Comparison of ENCODE assay signal across 15 mouse cellular contexts in genomic region chr6:99377716-99378115, GRCm38 (mm10).
DNase-seq lines count a peak whose midpoint lies in the region; ATAC-seq and TF ChIP-seq lines count a peak whose summit lies in the region.
"Had no signal": no experiment of that assay in that cellular context is flagged by ENCODE, and none has a peak within 500 bp of the region (broad histone marks: within the 10 kb centered on the region; RNA-seq: fewer than 3 reads in every experiment).

No protein-coding gene starts in this region.

- H3K27me3 ChIP-seq in heart, embryonic 11.5 days (ENCODE audit: control insufficient read depth, insufficient read depth, low read length), result no peaks in the 10 kb centered on the region
- H3K27me3 ChIP-seq in kidney, postnatal 0 days (ENCODE audit: insufficient read depth, low read length), result no peaks in the 10 kb centered on the region
- no peaks in the 10 kb centered on the region for H3K27me3 ChIP-seq in neural tube, embryonic 13.5 days
- H3K27me3 ChIP-seq: CH12.LX; hindbrain, embryonic 13.5 days had no signal

- no peak for TF ChIP-seq CTCF in kidney, postnatal 0 days (IDR thresholded peaks at IDR 0.05; ENCODE audit: low read depth)

- H3K9ac ChIP-seq in heart, embryonic 11.5 days (ENCODE audit: low read depth, low read length), result no peak overlapping the region
- no peak overlapping the region for H3K9ac ChIP-seq in kidney, postnatal 0 days (ENCODE audit: low read depth, low read length)
- no peak overlapping the region for H3K9ac ChIP-seq in neural tube, embryonic 13.5 days
- H3K9ac ChIP-seq: hindbrain, embryonic 13.5 days had no signal

- ATAC-seq in heart, embryonic 11.5 days (replicated peaks; ENCODE audit: insufficient number of reproducible peaks, low FRiP score, low TSS enrichment), result no peak
- no peak for ATAC-seq in kidney, postnatal 0 days (replicated peaks; ENCODE audit: low FRiP score, low read depth)
- ATAC-seq in neural tube, embryonic 13.5 days (ENCODE audit: low read depth), result no peak

- H3K27ac ChIP-seq in heart, embryonic 11.5 days (ENCODE audit: low read depth, low read length), result 0 out of 2 replicates have a peak overlapping the region, but pooled peaks have one; percentile 15
- H3K27ac ChIP-seq in kidney, postnatal 0 days, result peak overlapping the region; percentile 16; the same call in 1 of the 2 replicates
- peak overlapping the region; percentile 9; the same call in 1 of the 2 replicates for H3K27ac ChIP-seq in neural tube, embryonic 13.5 days (replicated peaks)
- H3K27ac ChIP-seq: hindbrain, embryonic 13.5 days had no signal

- 58% methylated on average over 4 of the region's 4 CpGs for WGBS in heart, embryonic 11.5 days (ENCODE audit: insufficient replicate concordance)
- 68% methylated on average over 4 of the region's 4 CpGs for WGBS in kidney, postnatal 0 days
- 63% methylated on average over 4 of the region's 4 CpGs for WGBS in neural tube, embryonic 13.5 days

- DNase-seq in cerebellum, adult 9-10 months, result peak; percentile 25
- DNase-seq in cerebellum, adult 8-10 months, result no peak
- no peak for DNase-seq in heart, adult 9 months (ENCODE audit: low spot score in 2 of 2)
- no peak for DNase-seq in kidney, postnatal 0 days (ENCODE audit: low spot score)
- no peak for DNase-seq in kidney, adult 11 months
- DNase-seq in neural tube, embryonic 10.5 days (ENCODE audit: extremely low spot score, low spot score), result no peak
- DNase-seq: gastrocnemius, postnatal 10 days; lung, adult 18-20 months; right cerebral cortex, postnatal 25 days had no signal

- no peak overlapping the region for H3K4me2 ChIP-seq in heart, embryonic 11.5 days
- H3K4me2 ChIP-seq in kidney, postnatal 0 days (ENCODE audit: low read length), result no peak overlapping the region
- H3K4me2 ChIP-seq in neural tube, embryonic 13.5 days, result no peak overlapping the region
- H3K4me2 ChIP-seq: hindbrain, embryonic 13.5 days had no signal

- H3K36me3 ChIP-seq in heart, embryonic 11.5 days (ENCODE audit: control insufficient read depth, insufficient read depth, low read length), result no peaks in the 10 kb centered on the region
- no peaks in the 10 kb centered on the region for H3K36me3 ChIP-seq in kidney, postnatal 0 days (ENCODE audit: insufficient read depth, low read length)
- no peaks in the 10 kb centered on the region for H3K36me3 ChIP-seq in neural tube, embryonic 13.5 days
- H3K36me3 ChIP-seq: hindbrain, embryonic 13.5 days had no signal

- H3K4me3 ChIP-seq in heart, embryonic 11.5 days (ENCODE audit: low read depth, low read length), result no peak overlapping the region
- no peak overlapping the region for H3K4me3 ChIP-seq in kidney, postnatal 0 days (replicated peaks; ENCODE audit: low read depth, low read length)
- H3K4me3 ChIP-seq in neural tube, embryonic 13.5 days, result no peak overlapping the region
- H3K4me3 ChIP-seq: hindbrain, embryonic 13.5 days; midbrain, embryonic 10.5 days; myocyte had no signal

- no peaks in the 10 kb centered on the region for H3K9me3 ChIP-seq in heart, embryonic 11.5 days (replicated peaks; ENCODE audit: control insufficient read depth, low read length)
- H3K9me3 ChIP-seq in kidney, postnatal 0 days (replicated peaks; ENCODE audit: low read length), result no peaks in the 10 kb centered on the region
- no peaks in the 10 kb centered on the region for H3K9me3 ChIP-seq in neural tube, embryonic 13.5 days
- H3K9me3 ChIP-seq: hindbrain, embryonic 13.5 days; midbrain, embryonic 10.5 days had no signal

- peaks cover 29% of the 10 kb centered on the region for H3K4me1 ChIP-seq in heart, embryonic 11.5 days (ENCODE audit: control insufficient read depth, insufficient read depth, low read length)
- peaks cover 35% of the 10 kb centered on the region for H3K4me1 ChIP-seq in kidney, postnatal 0 days (replicated peaks; ENCODE audit: insufficient read depth, low read length)
- peaks cover 40% of the 10 kb centered on the region for H3K4me1 ChIP-seq in neural tube, embryonic 13.5 days (replicated peaks)
